Mouse (Mus musculus) liver, embryonic 16.5 days (tissue): ENCODE results near the gene Cntnap2. TPM values are rescaled to one million over a fixed set of nuclear protein-coding genes. Genes with fewer than 3 reads are reported as not detected.
A peak's percentile ranks its signal among the peaks of the same experiment; 100 is the strongest.

Experiments
- ATAC-seq: fragments of 200-750 bp; cut with Nextera tagmentation; 2 replicates; pipeline ENCODE4 v1.8.0; 2017; ENCODE audit warnings: low read depth, mild to moderate bottlenecking, moderate number of reproducible peaks, moderate library complexity
- H3K27ac ChIP-seq: fragments of 300-500 bp; sonication (generic); 2 replicates; pipeline ENCODE4 v1.5.1; 2014; ENCODE audit warnings: mild to moderate bottlenecking, low read length
- H3K27me3 ChIP-seq: fragments of 300-500 bp; sonication (generic); 2 replicates; pipeline ENCODE4 v1.6.1; 2014; ENCODE audit warnings: low read depth, low read length, mixed read lengths; ENCODE audit not compliant: control insufficient read depth, insufficient read depth
- H3K36me3 ChIP-seq: fragments of 300-500 bp; sonication (generic); 2 replicates; pipeline ENCODE4 v1.6.1; 2014; ENCODE audit warnings: mild to moderate bottlenecking; ENCODE audit not compliant: control insufficient read depth, insufficient read depth
- H3K4me1 ChIP-seq: fragments of 300-500 bp; sonication (generic); 2 replicates; pipeline ENCODE4 v1.6.1; 2014; ENCODE audit warnings: low read depth, low read length, mixed read lengths; ENCODE audit not compliant: control insufficient read depth
- H3K4me2 ChIP-seq: fragments of 300-500 bp; sonication (generic); 2 replicates; pipeline ENCODE4 v1.6.1; 2014; ENCODE audit warnings: low read depth, low read length, mixed read lengths
- H3K4me3 ChIP-seq: fragments of 300-500 bp; sonication (generic); 2 replicates; pipeline ENCODE4 v1.5.1; 2014; ENCODE audit warnings: low read depth, mild to moderate bottlenecking, low read length
- H3K9ac ChIP-seq: fragments of 300-500 bp; sonication (generic); 2 replicates; pipeline ENCODE4 v1.6.1; 2014; ENCODE audit warnings: low read depth, low read length
- H3K9me3 ChIP-seq: fragments of 300-500 bp; sonication (generic); replicated peaks from 2 replicates; pipeline ENCODE4 v1.6.1; 2016; ENCODE audit warnings: low read length; ENCODE audit not compliant: control insufficient read depth
- WGBS: fragments of 180-500 bp; shearing (Covaris S2); extraction: QIAGEN DNeasy Blood & Tissue Kit; methylation state at CpG from one replicate; pipeline ENCODE4 v1.1.7; 2014; ENCODE audit not compliant: insufficient replicate concordance; 5-methylcytosine and 5-hydroxymethylcytosine counted together
- polyA plus RNA-seq: library from polyadenylated mRNA; unstranded; fragments of >200 nt; fragmentation: Nextera tagmentation; extraction: Ambion mirVana; gene quantifications from 2 replicates; pipeline ENCODE4 v1.2.1, GENCODE M21; 2015

Gene Cntnap2
- polyA plus RNA-seq, 1 experiment from 2014 or later = 0.19 TPM

DNA sequence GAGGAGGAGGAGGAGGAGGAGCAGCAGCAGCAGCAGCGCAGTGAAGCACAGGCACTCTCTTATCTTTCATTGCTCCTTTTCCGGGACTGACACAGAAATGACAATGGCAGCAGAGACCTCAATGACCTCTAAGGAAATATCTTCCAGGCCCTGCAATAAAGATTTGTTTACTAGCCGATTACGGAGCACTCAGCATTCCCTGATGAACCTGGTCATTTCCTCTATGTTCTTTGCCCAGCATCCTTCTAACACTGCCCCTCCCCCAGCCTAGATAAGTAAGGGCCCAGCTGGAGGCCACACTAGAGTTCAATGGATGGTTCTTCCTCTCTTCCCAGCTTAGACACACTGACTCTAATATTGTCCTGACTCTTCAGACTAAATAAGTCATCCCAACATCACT lies 2270.1 kb downstream of the Cntnap2 start:
- no peaks in the 10 kb centered on the region for H3K36me3 ChIP-seq
- no peak overlapping the region for H3K9ac ChIP-seq
- H3K4me1 ChIP-seq = no peaks in the 10 kb centered on the region
- H3K4me2 ChIP-seq = no peak overlapping the region
- no peaks in the 10 kb centered on the region for H3K9me3 ChIP-seq
- WGBS = 13% methylated on average over 4 of the region's 4 CpGs
- H3K27ac ChIP-seq = no peak overlapping the region
- H3K27me3 ChIP-seq = no peaks in the 10 kb centered on the region
- no peak overlapping the region for H3K4me3 ChIP-seq
- 0 out of 2 replicates have a peak, but pooled peaks have one; percentile 43 for ATAC-seq

DNA sequence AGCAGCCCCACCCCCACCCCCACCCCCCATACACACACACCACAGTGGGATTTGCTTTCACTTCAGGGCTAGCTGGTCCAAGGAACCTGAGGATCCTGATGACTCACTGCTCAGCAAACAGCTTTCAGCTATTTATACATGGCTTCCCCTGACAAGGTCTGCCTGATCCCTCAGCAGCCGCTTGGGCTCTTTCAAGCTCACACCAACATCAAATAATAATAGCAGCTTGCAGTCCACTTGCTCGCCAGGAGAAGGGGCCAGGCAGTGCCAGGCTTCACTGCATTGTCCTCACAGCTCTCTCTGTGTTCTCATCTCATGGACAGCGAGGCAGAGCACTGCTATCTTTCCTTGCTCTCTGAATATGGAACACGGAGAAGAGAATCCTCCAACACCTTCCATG lies 2273.9 kb downstream of the Cntnap2 start:
- no peak overlapping the region for H3K27ac ChIP-seq
- H3K9ac ChIP-seq = no peak overlapping the region
- no peaks in the 10 kb centered on the region for H3K9me3 ChIP-seq
- no peaks in the 10 kb centered on the region for H3K27me3 ChIP-seq
- 46% methylated on average over 4 of the region's 4 CpGs for WGBS
- H3K4me2 ChIP-seq = no peak overlapping the region
- H3K4me3 ChIP-seq = no peak overlapping the region
- H3K4me1 ChIP-seq = no peaks in the 10 kb centered on the region
- H3K36me3 ChIP-seq = no peaks in the 10 kb centered on the region
- no peak for ATAC-seq

DNA sequence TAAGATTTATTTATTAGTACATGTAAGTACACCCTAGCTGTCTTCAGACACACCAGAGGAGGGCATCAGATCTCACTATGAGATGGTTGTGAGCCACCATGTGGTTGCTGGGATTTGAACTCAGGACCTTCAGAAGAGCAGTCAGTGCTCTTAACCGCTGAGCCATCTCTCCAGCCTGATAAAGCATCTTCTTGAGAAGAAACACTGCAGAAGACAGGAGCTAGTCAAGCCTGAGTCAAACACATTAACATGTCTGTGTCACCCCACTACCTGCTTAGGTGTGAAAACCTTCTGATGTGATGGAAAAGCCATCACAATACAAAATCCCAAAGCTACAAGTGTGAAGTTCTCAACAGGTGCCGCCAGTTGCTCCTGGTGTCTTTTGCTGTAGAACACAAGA lies 2275.2 kb downstream of the Cntnap2 start:
- H3K4me1 ChIP-seq = no peaks in the 10 kb centered on the region
- no peak overlapping the region for H3K9ac ChIP-seq
- WGBS = 63% methylated on average over 2 of the region's 2 CpGs
- H3K4me2 ChIP-seq = no peak overlapping the region
- no peak overlapping the region for H3K27ac ChIP-seq
- no peak overlapping the region for H3K4me3 ChIP-seq
- no peaks in the 10 kb centered on the region for H3K27me3 ChIP-seq
- H3K9me3 ChIP-seq = no peaks in the 10 kb centered on the region
- no peaks in the 10 kb centered on the region for H3K36me3 ChIP-seq
- ATAC-seq = no peak

DNA sequence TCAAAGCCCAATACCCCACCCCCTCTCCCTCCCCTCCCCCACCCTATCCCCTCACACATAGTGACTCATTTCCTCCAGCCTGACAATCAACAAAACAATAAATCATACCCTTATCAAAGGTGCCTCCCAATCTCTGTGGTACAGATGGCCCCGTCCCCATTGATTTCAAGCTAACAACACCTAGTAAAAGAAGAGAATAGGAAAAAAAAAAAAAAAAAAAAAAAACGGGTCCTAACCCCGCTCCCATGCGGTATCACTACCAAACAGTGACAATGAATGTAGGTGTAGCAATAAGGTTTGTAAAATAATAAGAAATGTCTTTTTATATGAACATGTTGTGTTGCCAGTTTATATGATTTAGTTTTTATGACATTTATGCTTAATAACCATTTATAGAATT lies 2278.1 kb downstream of the Cntnap2 start:
- 44% methylated on average over 4 of the region's 4 CpGs for WGBS
- H3K9ac ChIP-seq = no peak overlapping the region

DNA sequence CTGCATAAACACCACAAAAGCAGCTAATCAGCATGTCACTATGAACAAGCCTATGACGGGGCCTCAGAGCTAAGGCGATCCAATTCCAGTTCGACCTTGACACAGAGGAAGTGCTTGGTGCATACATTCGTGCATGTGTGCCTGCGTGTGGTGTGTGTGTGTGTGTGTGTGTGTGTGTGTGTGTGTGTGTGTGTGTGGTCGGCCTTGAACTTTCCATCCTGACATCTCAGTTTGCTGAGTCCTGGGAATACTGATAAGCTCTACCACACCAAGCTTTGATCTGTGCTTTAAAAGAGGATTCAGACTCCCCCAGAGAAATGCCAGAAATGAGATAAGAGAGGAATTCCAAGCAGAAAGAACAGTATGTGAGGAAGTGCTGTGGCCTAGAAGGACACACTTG lies 2279.0 kb downstream of the Cntnap2 start:
- Histone ChIP-seq H3K4me3 (no peak overlapping the region), H3K27ac (no peak overlapping the region), H3K36me3 (no peaks in the 10 kb centered on the region), H3K4me2 (no peak overlapping the region), H3K9me3 (no peaks in the 10 kb centered on the region), H3K4me1 (no peaks in the 10 kb centered on the region), H3K27me3 (no peaks in the 10 kb centered on the region), H3K9ac (no peak overlapping the region)
- ATAC-seq = peak; percentile 9; the same call in 1 of the 2 replicates
- WGBS = 40% methylated on average over 6 of the region's 6 CpGs

More for the DNA sequence above, 2278.1 kb downstream of the Cntnap2 start:
- ATAC-seq = no peak
- Histone ChIP-seq H3K4me2 (no peak overlapping the region), H3K9me3 (no peaks in the 10 kb centered on the region), H3K4me1 (no peaks in the 10 kb centered on the region), H3K27me3 (no peaks in the 10 kb centered on the region), H3K27ac (no peak overlapping the region), H3K4me3 (no peak overlapping the region), H3K36me3 (no peaks in the 10 kb centered on the region)

DNA sequence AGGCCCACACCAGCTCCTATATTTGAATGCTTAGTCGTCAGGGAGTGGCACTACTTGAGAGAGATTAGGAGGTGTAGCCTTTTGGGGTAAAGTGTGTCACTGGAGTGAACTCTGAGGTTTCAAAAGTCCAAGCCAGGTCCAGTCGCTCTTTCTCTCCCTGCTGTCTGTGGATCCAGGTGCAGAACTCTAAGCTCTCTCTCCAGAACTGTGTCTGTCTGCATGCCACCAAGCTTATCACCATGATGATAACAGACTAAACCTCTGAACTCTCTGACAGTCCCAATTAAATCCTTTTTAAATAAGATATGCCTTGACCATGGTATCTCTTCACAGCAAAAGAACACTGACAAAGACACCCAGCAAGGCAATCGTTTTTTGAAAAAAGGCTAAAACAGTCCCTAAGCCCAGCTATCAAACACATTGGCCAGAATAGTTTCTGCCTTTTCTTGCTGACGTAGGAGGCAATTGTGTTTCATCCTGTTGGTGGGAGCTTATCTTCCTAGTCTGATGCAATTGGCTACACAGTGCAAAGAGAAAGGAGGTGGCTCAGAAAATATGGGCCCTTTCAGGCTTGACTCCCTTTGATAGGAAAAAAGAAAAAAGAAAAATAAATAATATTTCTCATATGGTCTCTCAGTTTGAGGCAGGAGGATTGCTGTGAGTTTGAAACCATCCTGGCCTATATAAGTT lies 2281.8 kb downstream of the Cntnap2 start:
- ATAC-seq = no peak
- Histone ChIP-seq H3K9ac (no peak overlapping the region), H3K27me3 (no peaks in the 10 kb centered on the region), H3K4me1 (no peaks in the 10 kb centered on the region), H3K36me3 (no peaks in the 10 kb centered on the region), H3K9me3 (no peaks in the 10 kb centered on the region), H3K4me2 (no peak overlapping the region), H3K27ac (no peak overlapping the region), H3K4me3 (no peak overlapping the region)
- WGBS = 41% methylated on average over 4 of the region's 4 CpGs

DNA sequence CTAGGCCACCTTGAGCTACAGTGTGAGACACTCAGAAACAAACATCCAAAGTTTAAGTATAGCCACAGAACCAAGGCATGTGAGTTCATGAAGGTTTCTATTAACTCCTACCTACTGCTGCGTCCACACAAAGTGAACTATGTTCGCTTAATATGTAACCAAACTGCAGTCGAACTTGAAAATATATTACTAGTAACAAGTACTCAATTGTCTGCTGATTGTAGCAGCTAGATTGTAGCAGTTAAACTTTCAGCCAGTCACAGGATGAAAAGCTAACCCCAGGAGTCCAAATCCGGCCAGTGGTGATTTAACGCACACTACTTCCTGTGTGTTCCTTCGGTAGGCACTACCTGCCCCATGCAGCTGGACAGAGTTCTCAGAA lies 2282.3 kb downstream of the Cntnap2 start:
- ATAC-seq = peak; percentile 19; the same call in 1 of the 2 replicates
- Histone ChIP-seq H3K4me1 (no peaks in the 10 kb centered on the region), H3K9me3 (no peaks in the 10 kb centered on the region), H3K27me3 (no peaks in the 10 kb centered on the region), H3K27ac (no peak overlapping the region), H3K9ac (no peak overlapping the region), H3K4me2 (no peak overlapping the region), H3K4me3 (no peak overlapping the region), H3K36me3 (no peaks in the 10 kb centered on the region)
- 57% methylated on average over 6 of the region's 6 CpGs for WGBS

DNA sequence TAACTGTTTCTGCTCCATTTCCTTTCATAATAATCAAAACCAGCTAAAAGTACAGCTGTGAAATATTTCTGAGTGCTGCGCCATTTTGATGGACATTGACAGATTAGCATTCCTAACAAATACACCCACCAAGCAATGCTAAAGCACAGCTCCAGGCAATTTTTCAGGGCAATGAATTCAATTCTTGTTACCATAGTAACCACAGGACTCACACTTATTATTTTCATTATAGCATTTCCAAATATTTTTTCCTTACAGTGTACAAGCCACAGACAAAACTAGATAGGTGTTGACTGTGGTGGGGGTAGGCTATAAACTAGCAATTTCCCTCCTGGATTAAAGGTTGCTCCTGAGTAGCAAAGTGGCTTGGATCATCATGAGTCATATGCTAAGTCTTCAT lies 2284.1 kb downstream of the Cntnap2 start:
- no peaks in the 10 kb centered on the region for H3K9me3 ChIP-seq
- H3K4me1 ChIP-seq = no peaks in the 10 kb centered on the region
- H3K27me3 ChIP-seq = no peaks in the 10 kb centered on the region
- WGBS = 75% methylated on average over 1 of the region's 1 CpGs
- H3K4me2 ChIP-seq = no peak overlapping the region
- H3K27ac ChIP-seq = no peak overlapping the region
- H3K4me3 ChIP-seq = no peak overlapping the region
- no peak overlapping the region for H3K9ac ChIP-seq
- no peak for ATAC-seq
- no peaks in the 10 kb centered on the region for H3K36me3 ChIP-seq

DNA sequence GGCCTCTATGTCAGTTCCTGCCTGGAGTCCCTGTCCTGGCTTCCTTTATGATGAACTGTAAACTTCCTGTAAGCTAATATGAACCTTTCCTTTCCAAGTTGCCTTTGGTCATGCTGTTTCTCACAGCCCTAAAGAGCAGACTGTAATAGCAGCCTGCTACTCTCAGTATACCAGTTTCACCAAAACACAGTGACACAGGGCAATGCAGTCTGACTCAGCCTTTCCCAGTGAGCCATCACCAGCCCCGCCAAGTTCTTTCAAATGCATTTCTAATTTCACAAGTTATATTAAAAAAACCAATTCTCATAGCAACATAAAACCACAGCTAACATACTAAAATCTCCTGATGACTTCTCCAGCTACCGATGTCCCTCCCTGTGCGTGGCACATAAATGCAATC lies 2285.5 kb downstream of the Cntnap2 start:
- Histone ChIP-seq H3K27ac (no peak overlapping the region), H3K36me3 (no peaks in the 10 kb centered on the region), H3K4me3 (no peak overlapping the region), H3K9me3 (no peaks in the 10 kb centered on the region), H3K9ac (no peak overlapping the region), H3K4me1 (no peaks in the 10 kb centered on the region), H3K27me3 (no peaks in the 10 kb centered on the region), H3K4me2 (no peak overlapping the region)
- no peak for ATAC-seq
- 67% methylated on average over 3 of the region's 3 CpGs for WGBS
